Mouse (Mus musculus): ENCODE measurements around the gene Ube2d3.

GRCm38 (mm10) chr3:135402201-135402658 lies 35.7 kb upstream of the Ube2d3 start:
- TF ChIP-seq POLR2A (IDR thresholded peaks at IDR 0.05; ENCODE audit: insufficient read depth, low read depth, low read length) (no peak), CTCF (IDR thresholded peaks at IDR 0.05) (peak; percentile 95)

Measured in heart, adult 2 months (tissue).